Mouse (Mus musculus): Measurements from ENCODE around the gene Mrpl50. TPM values are rescaled to one million over a fixed set of nuclear protein-coding genes. Genes with fewer than 3 reads are reported as not detected.

Mrpl50 gene
- 93.7 and 96.4 TPM in 2 replicates for polyA plus RNA-seq (2014; fragmentation: Nextera tagmentation; extraction: Ambion mirVana)

DNA sequence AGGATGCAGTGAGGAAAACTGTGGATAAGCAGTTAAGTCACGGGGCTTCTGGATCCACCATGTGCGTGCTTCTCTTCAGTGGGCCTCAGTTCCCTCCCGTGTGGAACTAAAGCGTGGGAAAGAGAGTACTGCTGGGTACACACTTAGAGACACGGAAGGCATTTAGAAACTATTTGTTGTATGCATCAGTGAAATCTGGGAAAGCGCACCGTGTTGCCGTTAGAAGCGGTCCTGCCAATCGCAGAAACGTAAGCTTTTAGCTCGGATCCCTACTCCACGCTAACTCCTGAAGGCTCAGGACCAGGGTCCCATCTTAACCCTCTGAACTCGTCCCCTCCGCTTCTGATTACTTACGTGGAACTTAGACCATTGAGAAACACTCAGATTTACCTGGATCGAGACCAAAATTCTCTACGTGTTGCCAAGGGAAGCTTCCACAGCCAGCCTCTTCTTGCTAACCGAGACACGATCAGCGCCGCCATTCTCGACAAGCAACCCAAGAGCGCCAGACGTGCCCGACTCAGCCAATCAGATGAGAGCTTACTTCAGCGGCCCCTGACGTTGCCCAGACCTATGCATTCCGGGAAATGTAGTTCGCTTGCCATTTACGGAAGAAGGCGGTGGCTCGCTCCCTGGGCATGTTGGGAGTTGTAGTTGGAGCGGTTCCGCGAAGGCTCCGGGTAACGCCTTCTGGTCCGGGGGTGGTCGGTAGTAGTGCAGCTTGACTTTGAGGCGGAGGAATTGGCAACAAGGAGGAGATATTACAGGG is at the start of gene Mrpl50, which contains the start of gene Zfp189:
Gene Mrpl50, minus strand, starts transcription at position 522 of the 769 bp plus-strand sequence.
Gene Zfp189, plus strand, starts transcription at position 605 of the 769 bp plus-strand sequence.
- no peaks in the 10 kb centered on the region for H3K9me3 ChIP-seq (ENCODE audit: control insufficient read depth, low read length)
- peak within 1 kb of the TSS; percentile 74 for H3K4me3 ChIP-seq (ENCODE audit: low read depth, low read length)
- peaks cover 27% of the 10 kb centered on the region for H3K36me3 ChIP-seq (ENCODE audit: control insufficient read depth, insufficient read depth, low read length)
- peak within 1 kb of the TSS; percentile 69 for H3K4me2 ChIP-seq (ENCODE audit: low read length)
- peaks cover 10% of the 10 kb centered on the region for H3K4me1 ChIP-seq (replicated peaks; ENCODE audit: control insufficient read depth, insufficient read depth, low read length)
- DNase-seq (ENCODE audit: low spot score) (peak; percentile 90), ATAC-seq (replicated peaks; ENCODE audit: low FRiP score, low TSS enrichment, low read depth) (peak; percentile 99)
- under 1% methylated on average over 41 of the region's 41 CpGs for WGBS
- H3K9ac ChIP-seq (ENCODE audit: low read length), result peak within 1 kb of the TSS; percentile 85
- H3K27ac ChIP-seq (ENCODE audit: low read depth), result peak within 1 kb of the TSS; percentile 51
- no peaks in the 10 kb centered on the region for H3K27me3 ChIP-seq (replicated peaks; ENCODE audit: control insufficient read depth, insufficient read depth, low read length)

DNA sequence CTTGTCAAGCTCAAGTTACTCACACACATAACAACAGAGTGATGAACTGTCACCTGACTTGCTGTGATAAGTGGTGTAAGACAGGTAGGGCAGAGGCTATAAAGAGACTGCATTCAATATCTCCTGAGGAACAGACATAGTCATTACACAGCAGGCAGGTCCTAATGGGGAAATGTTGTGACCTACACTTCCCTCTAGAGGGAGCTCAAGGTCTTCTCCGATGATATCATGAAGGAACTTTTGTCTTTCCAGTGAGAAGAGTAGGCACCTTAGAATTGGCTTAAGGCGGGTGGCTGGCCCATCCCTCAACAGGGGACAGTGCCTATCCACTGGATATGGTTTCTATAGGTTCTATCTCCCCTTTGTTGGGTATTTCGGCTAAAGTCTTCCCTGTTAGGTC is 46.7 kb upstream of the Mrpl50 start:
- H3K4me2 ChIP-seq (ENCODE audit: low read length), result no peak overlapping the region
- no peak overlapping the region for H3K9ac ChIP-seq (ENCODE audit: low read length)
- H3K4me1 ChIP-seq (replicated peaks; ENCODE audit: control insufficient read depth, insufficient read depth, low read length), result no peaks in the 10 kb centered on the region
- WGBS, result 21% methylated on average over 3 of the region's 3 CpGs
- peak; percentile 83 for ATAC-seq (replicated peaks; ENCODE audit: low FRiP score, low TSS enrichment, low read depth)
- H3K4me3 ChIP-seq (ENCODE audit: low read depth, low read length), result no peak overlapping the region
- no peaks in the 10 kb centered on the region for H3K9me3 ChIP-seq (ENCODE audit: control insufficient read depth, low read length)
- H3K36me3 ChIP-seq (ENCODE audit: control insufficient read depth, insufficient read depth, low read length), result no peaks in the 10 kb centered on the region
- no peaks in the 10 kb centered on the region for H3K27me3 ChIP-seq (replicated peaks; ENCODE audit: control insufficient read depth, insufficient read depth, low read length)
- peak; percentile 63 for DNase-seq (ENCODE audit: low spot score)
- H3K27ac ChIP-seq (ENCODE audit: low read depth), result no peak overlapping the region

DNA sequence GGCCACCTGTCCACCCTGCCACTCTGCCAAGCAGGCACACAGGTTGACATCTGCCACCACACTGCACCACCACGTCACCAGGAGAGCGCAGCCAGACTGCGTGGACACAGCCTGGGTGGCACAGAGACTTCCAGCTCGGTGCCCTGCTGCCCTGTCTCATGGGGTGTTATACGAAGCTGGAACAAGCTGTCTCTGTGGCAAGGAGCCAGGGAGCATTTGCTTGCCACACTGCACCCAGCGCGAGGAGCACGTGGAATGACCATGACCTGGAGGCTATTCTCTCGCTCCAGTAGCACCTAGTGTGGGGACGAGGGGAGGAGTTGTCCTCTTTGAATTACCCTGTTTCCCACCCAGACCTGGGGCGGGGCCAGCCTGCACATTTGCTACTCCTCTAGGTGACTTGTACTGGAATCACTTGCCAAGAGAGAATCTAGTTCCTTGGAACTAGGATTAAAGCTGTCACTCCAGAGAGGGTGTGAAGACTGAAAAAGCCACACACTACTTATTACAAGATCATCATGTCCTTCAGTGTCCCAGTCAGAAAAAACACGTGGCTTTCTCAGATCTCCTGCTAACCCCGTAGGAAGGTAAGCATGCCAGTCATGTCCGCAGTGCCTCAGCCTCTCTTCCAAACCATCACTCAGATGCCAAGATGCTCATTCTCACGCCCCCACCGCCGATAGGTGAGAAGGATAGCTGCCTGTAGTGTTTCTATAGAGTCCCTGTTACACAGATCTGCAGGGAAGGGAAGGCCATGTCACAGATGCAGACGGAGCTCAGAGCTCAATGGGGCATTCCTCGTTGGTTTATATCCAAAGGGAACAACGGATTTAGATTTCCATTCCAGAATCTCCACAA is 39.3 kb upstream of the Mrpl50 start:
- no peaks in the 10 kb centered on the region for H3K27me3 ChIP-seq (replicated peaks; ENCODE audit: control insufficient read depth, insufficient read depth, low read length)
- DNase-seq (ENCODE audit: low spot score), result no peak
- 69% methylated on average over 20 of the region's 20 CpGs for WGBS
- 0 out of 2 replicates have a peak, but pooled peaks have one; percentile 50 for ATAC-seq (replicated peaks; ENCODE audit: low FRiP score, low TSS enrichment, low read depth)
- H3K36me3 ChIP-seq (ENCODE audit: control insufficient read depth, insufficient read depth, low read length), result no peaks in the 10 kb centered on the region
- H3K4me2 ChIP-seq (ENCODE audit: low read length), result no peak overlapping the region
- H3K9me3 ChIP-seq (ENCODE audit: control insufficient read depth, low read length), result no peaks in the 10 kb centered on the region
- H3K4me3 ChIP-seq (ENCODE audit: low read depth, low read length), result no peak overlapping the region
- H3K4me1 ChIP-seq (replicated peaks; ENCODE audit: control insufficient read depth, insufficient read depth, low read length), result no peaks in the 10 kb centered on the region
- no peak overlapping the region for H3K27ac ChIP-seq (ENCODE audit: low read depth)
- H3K9ac ChIP-seq (ENCODE audit: low read length), result no peak overlapping the region

DNA sequence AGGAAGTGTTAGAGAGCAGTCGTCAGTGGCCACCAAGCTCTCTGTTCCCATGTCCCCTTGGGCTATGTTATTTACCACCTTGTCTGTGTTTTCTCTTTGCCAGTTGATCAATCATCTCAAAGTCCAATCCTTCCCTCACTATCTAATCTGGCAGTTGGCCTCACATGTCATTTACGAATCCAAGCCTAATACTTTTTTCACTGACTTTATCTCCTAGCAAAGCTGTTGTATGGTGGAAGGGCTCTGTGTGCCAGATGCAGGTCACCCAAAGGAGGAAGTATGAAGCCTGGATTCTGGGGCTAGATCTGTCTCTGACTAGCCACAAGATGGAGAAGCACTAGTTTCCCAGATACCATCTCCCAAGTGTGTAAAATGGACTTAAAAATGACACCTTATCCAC is 37.3 kb upstream of the Mrpl50 start:
- Histone ChIP-seq H3K4me3 (ENCODE audit: low read depth, low read length) (no peak overlapping the region), H3K9ac (ENCODE audit: low read length) (no peak overlapping the region), H3K4me2 (ENCODE audit: low read length) (no peak overlapping the region), H3K36me3 (ENCODE audit: control insufficient read depth, insufficient read depth, low read length) (no peaks in the 10 kb centered on the region), H3K27me3 (replicated peaks; ENCODE audit: control insufficient read depth, insufficient read depth, low read length) (no peaks in the 10 kb centered on the region), H3K4me1 (replicated peaks; ENCODE audit: control insufficient read depth, insufficient read depth, low read length) (no peaks in the 10 kb centered on the region), H3K27ac (ENCODE audit: low read depth) (no peak overlapping the region), H3K9me3 (ENCODE audit: control insufficient read depth, low read length) (no peaks in the 10 kb centered on the region)
- DNase-seq (ENCODE audit: low spot score), result no peak
- 65% methylated on average over 2 of the region's 2 CpGs for WGBS
- no peak for ATAC-seq (replicated peaks; ENCODE audit: low FRiP score, low TSS enrichment, low read depth)

DNA sequence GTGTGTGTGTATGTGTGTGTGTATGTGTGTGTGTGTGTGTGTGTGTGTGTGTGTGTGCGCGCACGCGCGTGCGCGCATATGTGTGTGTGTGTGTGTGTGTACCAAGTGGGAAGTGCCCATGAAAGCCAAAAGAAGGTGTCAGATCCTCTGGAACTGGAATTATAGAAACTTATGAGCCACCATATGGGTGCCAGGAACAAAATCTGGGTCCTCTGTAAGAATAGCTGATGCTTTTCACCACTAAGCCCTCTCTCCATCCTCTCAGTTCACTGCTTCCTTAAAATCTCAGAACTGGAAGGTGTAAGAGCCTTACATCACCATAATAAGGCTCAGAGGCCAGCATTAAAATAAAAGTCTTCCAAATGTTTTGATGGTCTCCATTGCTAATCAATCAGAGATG is 36.5 kb upstream of the Mrpl50 start:
- Histone ChIP-seq H3K9me3 (ENCODE audit: control insufficient read depth, low read length) (no peaks in the 10 kb centered on the region), H3K27ac (ENCODE audit: low read depth) (no peak overlapping the region), H3K27me3 (replicated peaks; ENCODE audit: control insufficient read depth, insufficient read depth, low read length) (no peaks in the 10 kb centered on the region), H3K36me3 (ENCODE audit: control insufficient read depth, insufficient read depth, low read length) (no peaks in the 10 kb centered on the region), H3K9ac (ENCODE audit: low read length) (no peak overlapping the region), H3K4me2 (ENCODE audit: low read length) (no peak overlapping the region), H3K4me3 (ENCODE audit: low read depth, low read length) (no peak overlapping the region), H3K4me1 (replicated peaks; ENCODE audit: control insufficient read depth, insufficient read depth, low read length) (no peaks in the 10 kb centered on the region)
- ATAC-seq (replicated peaks; ENCODE audit: low FRiP score, low TSS enrichment, low read depth) (no peak), DNase-seq (ENCODE audit: low spot score) (no peak)
- WGBS, result 96% methylated on average over 7 of the region's 7 CpGs

DNA sequence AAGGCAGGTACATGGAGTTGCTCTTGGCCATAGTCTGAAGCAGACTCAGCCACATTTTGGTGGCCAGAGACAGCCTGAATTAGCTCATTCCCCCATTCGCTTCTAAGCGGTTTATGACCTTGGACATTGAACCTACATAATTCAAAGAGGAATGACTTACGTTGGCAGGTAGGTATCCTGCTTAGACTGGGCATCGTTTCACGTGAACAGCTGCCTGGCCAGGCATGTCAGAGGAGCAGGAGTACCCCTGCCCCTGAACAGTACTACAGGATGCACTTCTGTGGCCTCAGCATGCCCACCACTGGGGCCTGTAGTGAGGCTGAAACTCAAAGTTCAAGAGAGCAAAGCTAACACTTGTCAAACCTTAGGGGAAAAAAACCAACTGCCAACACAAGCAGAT is 32.5 kb upstream of the Mrpl50 start:
- Histone ChIP-seq H3K27ac (ENCODE audit: low read depth) (no peak overlapping the region), H3K36me3 (ENCODE audit: control insufficient read depth, insufficient read depth, low read length) (no peaks in the 10 kb centered on the region), H3K9ac (ENCODE audit: low read length) (no peak overlapping the region), H3K27me3 (replicated peaks; ENCODE audit: control insufficient read depth, insufficient read depth, low read length) (no peaks in the 10 kb centered on the region), H3K4me1 (replicated peaks; ENCODE audit: control insufficient read depth, insufficient read depth, low read length) (no peaks in the 10 kb centered on the region), H3K4me3 (ENCODE audit: low read depth, low read length) (no peak overlapping the region), H3K9me3 (ENCODE audit: control insufficient read depth, low read length) (no peaks in the 10 kb centered on the region), H3K4me2 (ENCODE audit: low read length) (no peak overlapping the region)
- DNase-seq (ENCODE audit: low spot score) (no peak), ATAC-seq (replicated peaks; ENCODE audit: low FRiP score, low TSS enrichment, low read depth) (no peak)
- 62% methylated on average over 5 of the region's 5 CpGs for WGBS

DNA sequence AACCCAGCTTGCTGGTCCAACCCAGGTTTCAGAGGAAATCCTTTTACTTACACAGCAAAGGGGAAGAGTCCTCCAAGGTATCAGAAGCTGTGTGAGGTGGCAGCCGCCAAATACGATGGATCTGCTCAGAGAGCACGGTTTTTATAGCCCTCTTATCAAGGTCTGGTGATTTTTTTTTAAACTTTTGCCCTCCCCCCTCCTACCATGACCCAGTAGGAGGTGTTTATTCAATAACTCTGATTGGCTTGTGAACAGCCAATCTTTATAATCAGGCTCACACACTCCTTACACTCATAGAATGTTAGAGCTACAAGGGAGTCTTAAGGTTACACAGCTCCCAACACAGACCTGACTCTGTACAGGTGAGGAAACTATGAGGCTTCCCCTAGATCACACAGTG is 28.5 kb upstream of the Mrpl50 start, which contains the start of gene Aldob:
Gene Aldob, minus strand, starts transcription at position 164 of the 400 bp plus-strand sequence.
- Histone ChIP-seq H3K27ac (ENCODE audit: low read depth) (no peak within 1 kb of the TSS), H3K36me3 (ENCODE audit: control insufficient read depth, insufficient read depth, low read length) (no peaks in the 10 kb centered on the region), H3K4me1 (replicated peaks; ENCODE audit: control insufficient read depth, insufficient read depth, low read length) (no peaks in the 10 kb centered on the region), H3K4me2 (ENCODE audit: low read length) (peak within 1 kb of the TSS; percentile 38), H3K9me3 (ENCODE audit: control insufficient read depth, low read length) (no peaks in the 10 kb centered on the region), H3K9ac (ENCODE audit: low read length) (no peak within 1 kb of the TSS), H3K4me3 (ENCODE audit: low read depth, low read length) (0 out of 2 replicates have a peak within 1 kb of the TSS, but pooled peaks have one; percentile 2), H3K27me3 (replicated peaks; ENCODE audit: control insufficient read depth, insufficient read depth, low read length) (no peaks in the 10 kb centered on the region)
- WGBS, result 41% methylated on average over 3 of the region's 3 CpGs
- peak; percentile 54 for DNase-seq (ENCODE audit: low spot score)
- ATAC-seq (replicated peaks; ENCODE audit: low FRiP score, low TSS enrichment, low read depth), result peak; percentile 73

DNA sequence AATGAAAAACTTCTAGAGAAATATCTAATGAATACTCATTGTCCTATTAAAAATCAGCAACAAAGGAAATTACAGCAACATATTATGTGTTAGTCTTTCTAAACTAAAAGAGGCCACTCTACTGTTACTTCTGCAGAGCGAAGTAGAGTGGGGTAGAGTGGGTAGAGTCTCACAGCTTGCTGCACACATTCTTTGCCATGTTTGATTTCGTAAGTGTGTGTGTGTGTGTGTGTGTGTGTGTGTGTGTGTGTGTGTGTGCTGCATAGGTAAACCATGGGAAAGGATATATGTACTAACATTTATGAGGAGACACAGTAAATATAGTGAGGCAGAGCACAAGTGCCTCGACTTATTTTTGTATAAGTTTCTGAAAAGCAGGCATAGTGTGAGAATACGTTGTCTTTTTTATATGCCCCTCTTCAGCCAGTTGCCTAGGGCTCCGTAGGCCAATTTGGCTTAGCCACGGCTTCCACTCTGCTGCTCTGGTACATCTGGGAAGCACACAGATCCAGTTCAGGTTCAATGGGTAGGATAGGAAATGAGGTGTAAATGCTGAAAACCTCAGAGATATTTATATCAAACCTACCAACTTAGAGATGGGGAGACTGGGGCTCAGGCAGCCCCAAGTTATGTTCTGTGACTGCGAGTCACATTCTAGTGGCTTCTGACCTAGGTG is 26.8 kb upstream of the Mrpl50 start:
- Histone ChIP-seq H3K36me3 (ENCODE audit: control insufficient read depth, insufficient read depth, low read length) (no peaks in the 10 kb centered on the region), H3K27ac (ENCODE audit: low read depth) (no peak overlapping the region), H3K4me2 (ENCODE audit: low read length) (peak overlapping the region; percentile 38), H3K9ac (ENCODE audit: low read length) (no peak overlapping the region), H3K9me3 (ENCODE audit: control insufficient read depth, low read length) (no peaks in the 10 kb centered on the region), H3K4me3 (ENCODE audit: low read depth, low read length) (no peak overlapping the region), H3K4me1 (replicated peaks; ENCODE audit: control insufficient read depth, insufficient read depth, low read length) (no peaks in the 10 kb centered on the region), H3K27me3 (replicated peaks; ENCODE audit: control insufficient read depth, insufficient read depth, low read length) (no peaks in the 10 kb centered on the region)
- ATAC-seq (replicated peaks; ENCODE audit: low FRiP score, low TSS enrichment, low read depth) (no peak), DNase-seq (ENCODE audit: low spot score) (no peak)
- 78% methylated on average over 7 of the region's 7 CpGs for WGBS
